Mouse (Mus musculus) bone marrow, adult 2 months (tissue): ENCODE measurements around the gene Tmem45b.

Experiments used
- CTCF ChIP-seq: fragments of 200-500 bp; IDR thresholded peaks from 2 replicates; pipeline ENCODE4 v1.5.1; 2011; ENCODE audit warnings: low read length, control low read depth; ENCODE audit not compliant: control insufficient read depth, insufficient read depth
- POLR2A ChIP-seq: fragments of 200-500 bp; IDR thresholded peaks from 2 replicates; pipeline ENCODE4 v1.6.1; 2011; ENCODE audit warnings: low read depth, mild to moderate bottlenecking, control low read depth, low read length, borderline replicate concordance; ENCODE audit not compliant: control insufficient read depth

DNA sequence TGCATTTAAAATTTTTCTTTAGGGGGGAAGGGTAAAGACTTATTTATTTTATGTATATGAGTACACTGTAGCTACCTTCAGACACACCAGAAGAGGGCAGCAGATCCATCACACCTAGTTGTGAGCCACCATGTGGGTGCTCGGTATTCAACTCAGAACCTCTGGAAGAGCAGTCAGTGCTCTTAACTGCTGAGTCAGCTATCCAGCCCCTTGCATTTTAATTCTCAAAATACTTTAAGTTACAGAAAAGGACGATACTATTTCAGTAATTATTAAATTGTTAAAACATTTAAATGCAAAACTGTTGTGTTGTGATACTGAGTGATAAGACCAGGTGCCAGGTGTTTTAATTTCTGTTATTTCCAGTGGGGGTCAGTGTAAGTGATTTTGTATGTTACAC, 60.0 kb downstream of the Tmem45b start:
- no peak for TF ChIP-seq CTCF
- no peak for TF ChIP-seq POLR2A
